Mouse (Mus musculus) gastrocnemius, adult 2 months (tissue): ENCODE results near the gene Srp54b. TPM values are rescaled to one million over a fixed set of nuclear protein-coding genes. Genes with fewer than 3 reads are reported as not detected.
A peak's percentile ranks its signal among the peaks of the same experiment; 100 is the strongest.
"Not testable (repeated sequence)": the region's sequence is repeated elsewhere in the genome, so short reads cannot be mapped to it uniquely, and the experiment has no call there.

ENCODE experiments used
- DNase-seq: peaks from one replicate; pipeline ENCODE4 v3.0.0; 2022
- H3K27ac ChIP-seq: fragments of 200-600 bp; 2 replicates; pipeline ENCODE4 v1.8.1; 2022; ENCODE audit warnings: mild to moderate bottlenecking
- H3K4me3 ChIP-seq: fragments of 200-600 bp; 2 replicates; pipeline ENCODE4 v1.8.1; 2022; ENCODE audit warnings: mild to moderate bottlenecking, moderate library complexity
- intact Hi-C: fragments of 180-260 bp; cut with DNase I; formaldehyde crosslinking; loops from one replicate; pipeline ENCODE4 v1.15.1; 2025
- long read RNA-seq, 2 experiments: library from polyadenylated mRNA; stranded (forward); transcript quantifications; one replicate each; pipeline ENCODE4 v2.0.0; 2021
- total RNA-seq, 2 experiments: library from RNA; stranded (reverse); gene quantifications; 2 replicates each; pipeline ENCODE4 v1.2.3; 2021

The Srp54b gene
- total RNA-seq, result 10 to 100 TPM; 32.1 to 37.5 TPM
- long read RNA-seq, experiment 1, transcript Srp54b-201 (16 exons, 3,646 nt), result major isoform, 81 of 85 reads
- long read RNA-seq, experiment 1, partial matches to known transcripts, result 1 of 85 reads
- long read RNA-seq, experiment 1, other reads (novel, unspliced or antisense), result 3 of 85 reads
- long read RNA-seq, experiment 2, transcript Srp54b-201 (16 exons, 3,646 nt), result major isoform, 105 of 108 reads
- long read RNA-seq, experiment 2, partial matches to known transcripts, result 1 of 108 reads
- long read RNA-seq, experiment 2, other reads (novel, unspliced or antisense), result 2 of 108 reads

GRCm38 (mm10) chr12:55154559-55155448, at the start of gene Srp54b:
TSS of gene Srp54b (plus strand) at chr12:55155104.
- intact Hi-C loops, DNase-seq: not testable (repeated sequence)
- Histone ChIP-seq H3K4me3 (peak within 1 kb of the TSS; percentile 68), H3K27ac (peak within 1 kb of the TSS; percentile 74)

GRCm38 (mm10) chr12:55112616-55113015, 42.3 kb upstream of the Srp54b start:
- H3K27ac ChIP-seq, intact Hi-C loops, DNase-seq, H3K4me3 ChIP-seq: not testable (repeated sequence)

GRCm38 (mm10) chr12:55124242-55124641, 30.7 kb upstream of the Srp54b start, which contains the start of gene Fam177a:
TSS of gene Fam177a (plus strand) at chr12:55124469.
- H3K4me3 ChIP-seq, DNase-seq, H3K27ac ChIP-seq, intact Hi-C loops: not testable (repeated sequence)

- intact Hi-C loops, DNase-seq, H3K4me3 ChIP-seq, H3K27ac ChIP-seq: not testable (repeated sequence)
Measured at GRCm38 (mm10) chr12:55124731-55125130, 30.2 kb upstream of the Srp54b start.

GRCm38 (mm10) chr12:55135540-55135939, 19.4 kb upstream of the Srp54b start:
- H3K27ac ChIP-seq, DNase-seq, intact Hi-C loops, H3K4me3 ChIP-seq: not testable (repeated sequence)

GRCm38 (mm10) chr12:55137859-55138258, 17.0 kb upstream of the Srp54b start:
- not testable (repeated sequence) for H3K4me3 ChIP-seq

GRCm38 (mm10) chr12:55155449-55155783, 512 bp downstream of the Srp54b start:
- H3K4me3 ChIP-seq, result peak overlapping the region; percentile 68
- peak overlapping the region; percentile 74 for H3K27ac ChIP-seq
- intact Hi-C loops, DNase-seq: not testable (repeated sequence)

More at GRCm38 (mm10) chr12:55137859-55138258, 17.0 kb upstream of the Srp54b start:
- H3K27ac ChIP-seq, DNase-seq, intact Hi-C loops: not testable (repeated sequence)

- H3K27ac ChIP-seq, H3K4me3 ChIP-seq, intact Hi-C loops, DNase-seq: not testable (repeated sequence)
Measured at GRCm38 (mm10) chr12:55167034-55167557, 12.2 kb downstream of the Srp54b start.

GRCm38 (mm10) chr12:55187686-55188085, 32.8 kb downstream of the Srp54b start:
- intact Hi-C loops, H3K27ac ChIP-seq, H3K4me3 ChIP-seq: not testable (repeated sequence)

GRCm38 (mm10) chr12:55189127-55189526, 34.2 kb downstream of the Srp54b start:
- DNase-seq, intact Hi-C loops, H3K4me3 ChIP-seq, H3K27ac ChIP-seq: not testable (repeated sequence)

More at GRCm38 (mm10) chr12:55187686-55188085, 32.8 kb downstream of the Srp54b start:
- not testable (repeated sequence) for DNase-seq

GRCm38 (mm10) chr12:55199306-55199705, 44.4 kb downstream of the Srp54b start, which contains the start of gene 1700047I17Rik2:
TSS of gene 1700047I17Rik2 (plus strand) at chr12:55199592.
- H3K27ac ChIP-seq, DNase-seq, H3K4me3 ChIP-seq, intact Hi-C loops: not testable (repeated sequence)

GRCm38 (mm10) chr12:55199799-55200198, 44.9 kb downstream of the Srp54b start:
- H3K4me3 ChIP-seq, H3K27ac ChIP-seq, intact Hi-C loops, DNase-seq: not testable (repeated sequence)

- DNase-seq, intact Hi-C loops, H3K27ac ChIP-seq, H3K4me3 ChIP-seq: not testable (repeated sequence)
Measured at GRCm38 (mm10) chr12:55212944-55213343, 58.0 kb downstream of the Srp54b start.

- DNase-seq, intact Hi-C loops: not testable (repeated sequence)
- peak within 1 kb of the TSS; percentile 75 for H3K27ac ChIP-seq
- peak within 1 kb of the TSS; percentile 69 for H3K4me3 ChIP-seq
Measured at GRCm38 (mm10) chr12:55229626-55230519, 75.0 kb downstream of the Srp54b start, which contains the start of gene Srp54c. TSS of gene Srp54c (plus strand) at chr12:55230168.

- Histone ChIP-seq H3K27ac (peak overlapping the region; percentile 75), H3K4me3 (peak overlapping the region; percentile 69)
- DNase-seq, intact Hi-C loops: not testable (repeated sequence)
Measured at GRCm38 (mm10) chr12:55230520-55230861, 75.6 kb downstream of the Srp54b start.
